Mouse (Mus musculus): ENCODE data around the gene Gria4. TPM values are rescaled to one million over a fixed set of nuclear protein-coding genes. Genes with fewer than 3 reads are reported as not detected.
"Not testable (repeated sequence)": the region's sequence is repeated elsewhere in the genome, so short reads cannot be mapped to it uniquely, and the experiment has no call there.

The Gria4 gene
- 1.9 and 2.6 TPM in 2 replicates for total RNA-seq (2021)
- long read RNA-seq, experiment 1, partial matches to known transcripts: 0 of 1 reads
- long read RNA-seq, experiment 1, other reads (novel, unspliced or antisense): 0 of 1 reads
- long read RNA-seq, experiment 2, partial matches to known transcripts: 0 of 1 reads
- long read RNA-seq, experiment 2, other reads (novel, unspliced or antisense): 1 of 1 reads

DNA sequence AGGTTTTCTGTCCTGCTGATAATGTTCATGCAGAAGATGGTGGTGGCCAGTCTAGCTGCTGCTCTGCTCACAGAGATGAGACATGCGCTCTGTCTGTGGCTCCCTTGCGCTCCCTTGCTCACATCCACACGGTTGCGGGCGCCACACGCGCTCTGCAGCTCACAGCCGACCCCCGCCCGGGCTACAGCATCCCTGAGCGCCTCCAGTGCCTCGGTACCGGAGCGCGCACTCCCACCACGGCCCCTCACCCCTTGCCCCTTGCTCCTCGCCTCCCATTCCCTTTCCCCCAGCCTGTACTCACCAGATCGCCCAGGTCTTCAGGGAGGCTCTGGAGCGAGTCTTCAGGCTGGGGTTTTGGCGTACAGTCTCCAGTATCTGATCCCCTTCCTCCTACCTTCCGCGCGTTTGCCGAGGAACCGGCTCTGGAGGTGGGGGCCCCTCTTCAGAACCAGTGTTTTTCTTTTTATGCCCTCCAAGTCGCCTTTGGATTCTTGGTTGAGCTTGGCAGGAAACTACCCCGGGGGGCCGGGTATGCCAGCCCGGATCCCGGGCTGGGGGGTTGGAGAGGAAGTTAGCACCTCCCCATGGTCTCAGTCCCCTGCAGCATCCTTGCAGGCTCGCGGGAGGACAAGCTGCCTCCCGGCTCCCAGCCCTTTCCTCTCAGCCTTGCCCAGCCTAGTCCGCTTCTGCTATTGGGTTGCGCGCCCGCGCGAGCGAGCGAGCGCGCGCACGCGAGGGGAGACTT lies at the start of gene Gria4:
Gene Gria4 (minus strand): TSS at position 691 of the 745 bp plus-strand sequence.
- peak; percentile 36 for DNase-seq

DNA sequence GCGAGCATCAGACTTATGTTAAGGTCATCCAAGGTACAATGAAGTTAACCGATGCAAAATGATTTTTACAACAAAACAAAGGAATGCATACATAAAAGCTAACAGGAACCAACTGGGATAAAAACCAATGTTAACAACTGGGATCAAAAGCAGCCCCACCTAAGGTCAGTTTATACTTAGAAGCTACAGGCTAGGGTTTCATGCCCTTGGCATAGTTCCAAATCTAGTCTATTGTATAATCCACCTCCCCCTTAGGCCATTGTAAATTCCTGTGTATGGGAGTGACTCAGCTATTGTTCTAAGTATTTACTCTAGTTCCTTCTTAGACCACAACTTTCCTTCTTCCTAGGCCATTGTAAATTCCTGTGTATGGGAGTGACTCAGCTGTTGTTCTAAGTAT lies 14.9 kb upstream of the Gria4 start:
- DNase-seq: not testable (repeated sequence)

DNA sequence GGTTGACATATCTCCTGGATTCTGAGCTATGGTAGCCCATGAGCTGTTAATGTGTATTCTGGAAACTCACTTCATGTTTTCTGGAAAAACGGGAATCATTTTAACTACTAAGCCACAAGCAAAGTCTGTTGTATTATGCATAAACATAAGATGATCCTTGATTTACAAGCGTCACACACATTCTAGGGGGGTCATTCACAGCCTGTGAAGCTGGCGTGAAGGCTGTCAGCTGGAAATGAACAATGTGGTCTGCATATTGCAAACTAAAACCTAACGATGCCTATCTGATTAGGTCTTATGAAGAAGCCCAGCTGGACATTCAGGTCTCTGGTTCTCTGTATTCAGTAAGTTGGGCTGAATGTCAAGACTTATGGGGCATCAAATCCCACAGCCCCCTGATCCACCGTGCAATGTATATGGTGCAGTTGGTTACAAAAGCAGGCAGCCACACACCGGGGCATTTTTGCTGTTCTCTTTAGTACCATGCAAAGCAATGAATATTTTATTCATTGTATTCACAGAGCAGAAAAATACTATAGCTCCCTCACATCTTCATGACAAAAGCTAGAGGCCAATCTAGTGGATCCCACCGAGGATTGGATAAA lies 7.2 kb upstream of the Gria4 start:
- DNase-seq: no peak

DNA sequence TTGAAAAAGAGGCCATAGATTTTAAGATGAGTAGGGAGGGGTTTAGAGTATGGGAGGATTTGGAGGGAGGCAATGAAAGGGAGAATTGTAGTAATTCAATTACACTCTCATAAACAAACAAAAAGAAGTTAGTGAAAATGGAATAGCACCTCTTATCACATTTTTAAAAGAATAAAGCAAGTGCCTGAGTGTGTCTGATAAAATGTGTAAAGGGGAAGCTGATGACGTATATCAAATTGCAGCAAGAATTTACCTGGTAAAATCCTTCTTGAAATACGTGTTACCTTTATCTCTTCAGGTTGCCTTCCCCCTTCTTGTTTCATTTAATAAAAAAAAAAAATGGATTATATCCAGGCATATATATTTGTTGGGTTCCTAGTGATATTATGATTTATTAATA lies 1.4 kb upstream of the Gria4 start:
- DNase-seq: no peak

DNA sequence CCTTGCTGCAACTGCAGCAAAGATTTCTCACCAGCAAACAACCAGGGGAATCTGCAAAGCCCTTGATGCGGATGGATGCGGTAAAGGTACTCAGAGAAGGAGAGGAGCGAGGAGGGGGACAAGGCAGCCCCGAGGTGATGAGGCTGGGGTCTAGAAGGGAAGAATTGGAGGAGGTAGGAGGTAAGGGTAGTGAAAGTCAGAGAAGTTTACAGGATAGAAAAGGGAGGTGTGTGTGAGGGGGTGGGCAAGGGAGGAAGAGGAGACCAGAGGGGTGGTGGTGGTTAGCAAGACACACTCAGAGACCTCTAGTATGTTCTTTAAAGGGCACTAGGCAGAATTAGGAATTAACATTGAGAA lies 233 bp upstream of the Gria4 start:
- DNase-seq: no peak

DNA sequence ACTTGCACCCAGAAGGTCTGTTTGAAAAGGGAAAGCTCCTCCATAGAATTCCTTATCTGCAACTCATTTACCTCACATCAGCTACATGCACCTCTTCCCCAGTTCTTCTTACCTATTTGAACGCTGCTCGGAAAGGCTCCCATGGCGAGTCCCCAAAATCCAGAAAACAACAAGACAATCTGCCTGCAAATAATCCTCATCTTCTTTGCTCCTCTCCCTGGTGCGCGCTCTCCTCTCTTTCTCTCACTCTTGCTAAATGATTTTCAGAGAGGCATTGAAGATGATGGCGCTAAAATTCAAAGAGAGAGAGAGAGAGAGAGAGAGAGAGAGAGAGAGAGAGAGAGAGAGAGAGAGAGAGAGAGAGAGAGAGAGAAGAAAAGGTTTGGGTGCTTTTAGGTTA lies 959 bp downstream of the Gria4 start:
- no peak for DNase-seq

DNA sequence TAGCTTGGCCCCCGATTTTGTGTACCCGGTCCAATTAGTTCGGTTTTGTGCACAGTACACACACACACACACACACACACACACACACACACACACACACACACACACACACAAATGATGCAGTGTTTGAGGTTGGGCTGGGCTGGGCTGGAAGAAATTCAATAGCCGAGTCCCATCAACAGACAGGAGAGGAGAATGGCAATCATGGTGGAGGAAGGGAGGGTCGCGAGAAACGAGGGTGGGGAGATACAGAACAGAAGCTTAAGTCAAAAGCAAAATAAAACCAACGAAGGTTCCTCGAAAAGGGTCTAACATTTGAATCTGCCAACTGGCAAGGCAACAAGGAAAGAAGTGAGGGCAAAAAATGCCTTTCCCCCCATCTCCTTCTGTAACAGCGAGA lies 1.6 kb downstream of the Gria4 start:
- DNase-seq: no peak

DNA sequence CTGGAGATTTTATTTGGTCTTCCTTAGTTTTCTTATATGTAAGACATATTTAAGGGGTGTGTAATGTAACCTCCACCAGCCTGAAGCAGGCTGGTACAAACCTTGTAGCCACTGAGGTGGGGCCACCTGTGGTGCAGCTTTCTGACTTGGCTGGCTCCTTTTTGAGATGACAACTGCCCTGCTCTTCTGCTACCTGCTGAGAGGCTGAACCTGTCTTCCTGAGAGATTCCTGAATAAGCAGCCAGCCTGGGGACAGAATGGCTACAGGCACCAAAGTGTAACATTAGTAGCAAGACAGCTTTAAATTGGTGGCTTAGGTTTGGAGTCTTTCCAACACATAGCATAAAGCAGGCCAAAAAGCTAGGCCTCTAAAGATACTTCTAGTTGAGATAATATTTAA lies 46.6 kb downstream of the Gria4 start:
- not testable (repeated sequence) for DNase-seq

DNA sequence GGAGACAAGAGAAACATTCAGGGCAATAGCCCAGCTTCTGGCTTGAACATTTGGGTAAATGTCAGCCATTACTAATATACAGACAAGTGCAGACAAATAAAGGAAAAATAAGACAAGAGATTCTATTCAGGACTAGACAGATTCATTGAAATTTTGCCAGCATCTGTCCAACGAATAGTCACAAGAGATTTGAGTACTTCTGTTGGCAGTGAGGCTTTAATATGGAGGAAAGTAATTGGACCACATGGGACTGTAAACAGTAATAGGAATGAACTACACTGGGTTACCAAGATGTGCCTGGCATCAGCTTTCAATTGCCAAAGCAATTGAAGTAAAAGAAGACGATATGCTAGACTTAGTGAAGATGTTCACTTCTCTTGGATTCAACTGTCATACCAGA lies 81.9 kb downstream of the Gria4 start:
- DNase-seq: no peak

DNA sequence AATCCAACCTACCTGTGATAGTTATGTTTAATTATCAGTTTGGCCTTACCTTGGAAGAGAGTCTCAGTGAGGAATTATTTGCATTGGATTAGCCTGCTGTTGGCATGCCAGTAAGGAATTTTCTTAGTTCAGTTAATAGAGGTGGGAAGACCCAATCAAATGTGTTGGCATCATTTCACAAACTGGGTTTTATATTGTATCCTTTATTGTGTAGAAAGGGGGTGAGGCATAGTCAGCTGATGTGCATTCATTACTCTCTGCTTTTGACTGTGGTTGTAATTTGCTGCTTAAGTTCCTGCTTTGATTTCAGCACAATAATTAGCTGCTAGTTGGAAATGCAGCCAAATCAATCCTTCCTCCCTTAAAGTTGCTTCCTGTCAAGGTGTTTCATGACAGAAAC lies 83.7 kb downstream of the Gria4 start:
- no peak for DNase-seq

DNA sequence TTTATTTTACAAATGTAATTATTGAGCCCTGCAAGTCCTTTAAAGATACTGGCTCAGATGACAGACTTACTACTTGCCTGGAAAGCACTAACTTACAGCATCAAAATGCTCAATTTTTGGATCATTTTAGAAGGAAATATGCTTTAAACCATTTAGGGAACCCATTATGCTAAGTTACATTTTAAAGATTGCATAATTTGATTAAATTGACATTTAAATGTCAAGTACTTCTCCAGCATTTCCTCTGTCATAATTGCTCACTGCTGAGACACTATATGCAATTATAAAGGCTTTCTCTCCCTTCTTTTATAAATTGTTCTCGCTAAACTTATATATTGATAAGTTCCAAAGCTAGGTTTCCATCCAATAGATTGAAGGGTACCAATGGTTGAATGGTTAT lies 108.9 kb downstream of the Gria4 start:
- no peak for DNase-seq

DNA sequence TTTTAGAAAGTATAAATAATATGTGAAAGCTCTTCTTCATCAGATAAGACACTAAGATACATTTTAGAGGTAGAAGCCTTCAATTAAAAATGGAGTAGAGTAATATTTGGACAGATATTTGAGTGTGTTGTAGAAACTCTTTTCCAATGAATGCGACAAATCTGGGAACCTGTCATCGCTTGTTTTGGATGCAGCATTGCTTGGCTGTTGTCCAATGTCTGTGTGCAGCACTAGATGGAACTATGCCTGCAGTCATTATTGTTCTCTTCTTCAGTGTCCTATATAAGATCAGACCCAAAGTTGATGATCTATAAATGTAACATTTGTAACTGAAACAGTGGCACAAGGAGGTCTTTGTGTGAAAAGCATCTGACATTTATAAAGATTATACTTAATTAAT lies 115.8 kb downstream of the Gria4 start:
- DNase-seq: no peak

DNA sequence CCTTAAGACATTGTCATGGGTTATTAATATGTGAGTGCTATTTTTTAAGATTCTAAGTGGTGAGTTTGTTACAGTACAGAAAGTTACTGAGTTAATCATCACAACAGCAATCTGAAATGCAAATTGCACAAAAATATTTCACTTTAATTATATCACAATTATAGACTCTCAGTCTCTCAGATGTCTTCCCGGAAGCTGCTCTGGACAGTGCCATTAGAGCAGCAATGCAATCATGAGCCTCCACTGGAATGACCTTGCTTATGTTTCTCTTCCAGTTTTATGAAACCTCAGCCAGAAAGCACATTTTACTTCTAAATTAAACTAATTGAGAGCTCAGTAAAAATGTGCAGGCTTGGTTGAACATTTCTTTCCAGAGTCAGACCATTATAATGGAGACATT lies 116.9 kb downstream of the Gria4 start:
- no peak for DNase-seq

DNA sequence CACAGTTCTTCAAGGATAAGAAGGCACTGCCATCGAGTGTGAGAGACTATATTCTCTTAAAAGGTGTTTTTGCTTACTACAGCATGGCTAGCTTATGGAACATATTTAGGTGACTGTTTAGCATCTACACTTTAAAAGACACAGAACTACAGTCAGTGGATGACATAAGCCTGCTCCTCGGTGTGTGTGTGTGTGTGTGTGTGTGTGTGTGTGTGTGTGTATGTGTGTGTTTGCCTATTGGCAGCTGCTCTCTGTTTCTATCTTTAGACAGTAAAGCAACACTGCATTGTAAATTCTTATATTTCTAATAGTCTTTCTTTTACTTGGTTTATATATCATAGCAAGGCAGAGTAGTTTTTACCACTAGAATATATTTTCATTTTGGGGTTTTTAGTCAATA lies 130.3 kb downstream of the Gria4 start:
- DNase-seq: no peak

DNA sequence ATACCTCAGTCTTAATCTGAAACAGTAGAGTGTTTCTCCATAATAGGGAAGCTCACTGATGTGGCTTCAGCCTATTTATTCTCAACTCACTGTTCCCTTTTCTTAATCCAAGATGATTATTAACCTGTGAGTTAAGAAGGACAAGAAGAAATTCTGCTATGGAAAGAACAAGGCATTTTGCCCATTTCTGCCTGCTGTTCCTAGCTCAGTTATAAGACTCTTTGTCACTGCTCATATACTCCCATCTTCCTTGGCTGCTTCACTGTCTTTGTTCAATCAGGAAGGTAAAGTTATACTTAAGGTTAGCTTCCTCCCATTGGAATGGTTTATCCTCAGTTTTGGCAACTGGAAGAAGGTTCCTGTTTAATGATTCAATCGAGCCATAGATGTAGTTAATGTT lies 133.6 kb downstream of the Gria4 start:
- no peak for DNase-seq

DNA sequence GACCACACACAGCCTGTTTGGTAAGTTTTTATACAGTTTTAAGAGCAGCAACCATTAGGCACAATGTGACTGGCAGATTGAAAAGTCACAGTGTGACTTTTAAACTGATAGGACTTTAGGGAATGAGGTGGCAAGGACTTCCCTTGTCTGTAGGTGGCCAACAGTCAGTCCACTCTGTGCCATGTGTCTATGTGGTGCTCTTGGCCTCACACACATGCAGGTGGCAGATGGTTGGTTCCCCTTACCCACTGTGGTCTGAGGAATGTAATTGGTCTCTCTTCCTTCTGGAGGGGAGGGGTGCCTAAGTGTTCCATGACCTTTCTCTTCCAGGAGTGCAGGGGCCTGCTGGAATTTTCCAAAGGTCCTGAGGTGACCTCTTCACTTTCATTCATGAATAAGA lies 137.1 kb downstream of the Gria4 start:
- DNase-seq: no peak

DNA sequence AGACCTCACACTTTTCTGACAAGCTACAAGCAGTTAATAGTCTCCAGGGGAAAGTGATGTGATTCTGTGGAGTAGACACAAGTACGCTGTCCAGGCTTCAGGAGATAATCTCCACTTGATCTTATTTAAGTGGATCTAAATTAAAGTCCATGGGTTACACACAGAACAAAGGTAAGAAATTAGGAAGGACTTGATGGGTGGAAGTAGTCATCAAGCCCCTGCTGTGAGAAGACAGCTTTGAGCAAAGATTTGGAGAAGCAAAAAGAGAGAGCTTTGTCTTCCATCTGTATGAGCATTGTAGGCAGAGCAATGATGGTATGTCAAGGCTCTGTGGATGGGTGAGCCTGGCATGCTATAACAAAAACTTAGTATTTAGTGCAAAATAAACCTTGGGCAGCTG lies 141.7 kb downstream of the Gria4 start:
- no peak for DNase-seq

DNA sequence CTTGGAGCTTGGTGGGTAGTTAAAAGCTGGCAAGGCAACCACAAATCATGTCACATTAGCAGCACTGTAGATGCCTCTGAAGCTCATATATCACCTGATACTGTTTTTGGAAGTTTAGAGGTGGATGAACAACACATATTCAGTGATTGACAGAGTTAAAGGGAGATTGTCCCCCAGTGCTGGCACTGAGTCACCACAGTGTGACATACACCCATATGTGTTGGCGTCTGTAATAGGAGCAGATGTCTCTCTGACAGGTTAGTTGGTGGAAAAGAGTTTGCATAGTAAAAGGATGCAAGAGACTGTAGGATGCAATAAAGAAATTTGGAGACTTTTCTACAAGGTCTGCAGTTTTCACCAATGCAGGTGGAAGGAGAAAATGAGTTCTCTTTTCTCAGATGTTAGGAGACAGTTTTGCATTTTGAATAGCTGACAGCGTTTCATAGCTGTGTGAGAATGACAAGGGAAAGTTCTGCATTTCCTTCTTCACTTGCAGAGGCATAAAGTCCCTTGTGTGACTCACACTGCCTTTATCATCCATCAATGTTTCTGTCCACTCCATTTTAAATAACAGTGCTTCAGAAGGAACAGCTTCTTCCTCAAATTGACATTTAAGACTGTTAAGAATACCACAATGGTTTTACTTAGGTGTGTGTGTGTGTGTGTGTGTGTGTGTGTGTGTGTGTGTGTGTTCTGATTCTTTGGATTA lies 156.7 kb downstream of the Gria4 start:
- DNase-seq: no peak

DNA sequence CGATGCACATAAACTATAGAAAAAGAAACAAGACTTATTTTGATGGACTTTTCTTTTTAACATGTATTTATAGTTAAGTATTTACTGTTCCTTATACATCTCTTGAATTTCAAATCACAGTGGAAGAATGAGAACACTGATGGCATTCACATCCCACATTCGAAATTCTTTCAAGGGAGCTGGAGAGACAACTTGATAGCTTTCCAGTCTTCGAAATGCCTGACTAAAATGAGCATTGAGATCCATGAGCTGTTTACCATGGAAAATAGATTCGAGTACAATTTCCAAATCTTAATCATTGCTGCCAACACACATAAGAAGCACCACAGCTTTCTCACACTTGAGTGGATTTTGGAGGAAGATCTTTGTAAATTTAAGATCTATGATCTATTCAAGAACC lies 164.1 kb downstream of the Gria4 start:
- DNase-seq: no peak

DNA sequence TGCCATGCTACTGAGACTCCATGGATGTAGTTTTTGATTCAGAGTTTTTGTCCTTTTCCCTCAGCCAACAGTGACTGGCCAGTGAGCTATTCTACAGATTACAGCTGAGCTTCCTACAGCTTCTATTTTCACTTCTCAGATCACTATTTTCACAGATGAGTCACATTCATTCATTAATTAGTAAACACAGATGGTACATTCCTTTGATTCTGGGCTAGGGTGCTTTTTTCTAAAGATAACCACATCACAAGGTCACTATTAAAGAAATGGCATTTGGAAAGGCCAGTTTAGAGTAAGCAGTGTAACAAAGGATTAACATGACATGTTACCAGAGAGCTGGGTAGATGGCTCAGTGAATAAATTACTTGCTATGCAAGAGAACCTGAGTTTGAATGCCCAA lies 180.7 kb downstream of the Gria4 start:
- no peak for DNase-seq

DNA sequence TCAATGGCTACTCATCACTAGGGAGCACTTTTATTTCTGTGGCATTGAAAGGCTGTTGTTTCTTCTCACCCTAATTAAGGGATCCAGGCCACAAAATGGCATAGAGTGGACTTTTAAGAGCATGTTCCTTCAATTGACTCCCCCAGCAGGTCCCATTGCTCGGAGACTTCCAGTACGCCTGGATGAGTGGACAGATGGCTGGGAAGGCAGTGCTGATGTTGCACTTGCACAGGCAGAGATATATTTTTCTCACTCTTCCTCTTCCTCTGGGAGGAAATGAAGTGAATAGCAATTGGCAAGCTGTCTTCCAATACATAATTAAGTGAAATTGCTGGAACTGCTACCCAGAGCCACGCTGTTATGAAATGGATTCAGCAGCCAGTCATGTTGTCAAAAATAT lies 190.7 kb downstream of the Gria4 start:
- DNase-seq: no peak

DNA sequence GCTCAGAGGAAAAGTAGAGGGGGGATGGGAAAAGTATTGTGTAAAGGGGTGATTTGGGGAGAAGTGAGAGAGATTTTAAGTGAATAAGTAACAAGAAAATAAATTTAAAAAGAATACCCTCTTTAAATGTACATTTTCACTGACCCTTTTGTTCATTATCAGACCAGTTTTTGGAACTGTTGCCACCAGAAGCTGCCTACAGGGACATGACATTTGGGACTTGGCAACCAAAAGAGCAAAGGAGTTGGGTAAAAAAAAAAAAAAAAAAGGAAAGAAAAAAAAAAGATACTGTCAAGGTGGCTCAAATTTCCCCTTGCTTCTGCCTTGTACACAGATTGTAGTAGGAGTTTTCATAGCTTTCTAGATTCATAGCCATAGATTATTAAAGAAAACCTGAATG lies 191.8 kb downstream of the Gria4 start:
- no peak for DNase-seq

DNA sequence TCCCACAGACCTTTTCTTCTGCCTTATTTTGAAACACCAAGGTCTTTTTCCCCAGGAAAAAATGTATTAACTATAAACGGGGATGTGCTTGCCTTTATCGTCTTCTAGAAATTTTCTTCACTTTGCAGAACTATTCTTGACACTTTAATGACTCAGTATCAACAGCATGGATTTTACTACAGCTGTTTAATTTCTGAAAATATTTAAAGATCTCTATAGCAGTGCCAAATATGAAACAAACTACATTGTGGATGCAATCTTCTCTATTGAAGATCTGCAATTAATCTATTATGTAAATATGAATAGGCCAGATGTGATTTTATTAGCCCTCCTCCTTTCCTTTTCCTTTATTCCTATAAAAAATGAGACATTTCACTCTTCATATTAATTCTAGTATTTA lies 194.2 kb downstream of the Gria4 start:
- DNase-seq: no peak

DNA sequence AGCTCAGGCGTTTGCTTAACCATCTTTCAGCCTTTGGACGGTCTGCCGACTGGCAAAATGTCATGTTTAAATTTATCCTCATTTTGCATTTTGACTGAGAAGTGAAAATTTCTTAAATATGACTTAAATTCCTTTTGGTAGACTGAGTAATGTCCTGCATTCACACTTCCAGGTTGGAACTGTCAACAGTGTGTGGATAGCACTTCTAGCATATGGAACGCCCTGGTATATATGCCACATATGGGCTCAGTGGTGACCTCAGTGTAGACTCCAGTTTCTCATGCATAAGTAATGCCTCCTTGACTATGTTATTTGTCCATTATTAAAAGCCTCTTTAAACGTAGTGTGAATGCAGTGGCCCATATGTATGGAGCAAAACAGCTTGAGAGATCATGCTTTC lies 222.4 kb downstream of the Gria4 start:
- DNase-seq: no peak

Measured in adrenal gland, postnatal 14 days (tissue).